Comparison of ENCODE assay signal across 26 mouse cellular contexts in the genomic region with DNA sequence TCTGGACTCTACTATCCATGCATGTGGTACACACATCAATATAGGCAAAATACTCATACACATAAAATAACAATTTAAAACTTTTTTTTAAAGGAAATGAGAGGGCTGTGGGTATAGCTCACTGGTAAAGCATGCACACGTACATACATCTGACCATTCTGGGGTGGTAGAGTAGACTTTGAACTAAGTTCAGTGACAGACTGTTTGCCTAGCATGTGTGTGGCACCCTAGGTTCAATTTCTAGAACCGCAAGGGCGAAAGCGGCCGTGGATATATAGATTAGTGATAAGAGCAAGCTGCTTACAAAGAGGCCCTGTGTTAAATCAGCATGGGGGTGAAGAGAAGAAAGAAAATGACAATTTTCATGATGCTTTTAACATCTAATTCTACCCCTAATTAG. TPM values are rescaled to one million over a fixed set of nuclear protein-coding genes. Genes with fewer than 3 reads are reported as not detected.
"Had no signal": no experiment of that assay in that cellular context is flagged by ENCODE, and none has a peak within 500 bp of the region (broad histone marks: within the 10 kb centered on the region; RNA-seq: fewer than 3 reads in every experiment).

No protein-coding gene starts in this region.

- H3K27me3 ChIP-seq: liver, embryonic 15.5 days; lung, embryonic 15.5 days; midbrain, embryonic 12.5 days; neural tube, embryonic 13.5 days had no signal

- H3K27ac ChIP-seq: liver, embryonic 15.5 days; lung, embryonic 15.5 days; midbrain, embryonic 10.5 days; midbrain, embryonic 12.5 days; neural tube, embryonic 13.5 days had no signal

- H3K4me2 ChIP-seq: liver, embryonic 15.5 days; lung, embryonic 15.5 days; midbrain, embryonic 12.5 days; neural tube, embryonic 13.5 days had no signal

- ATAC-seq: liver, postnatal 0 days; lung, postnatal 0 days; midbrain, embryonic 16.5 days had no signal

- H3K9me3 ChIP-seq: liver, embryonic 15.5 days; lung, embryonic 15.5 days; midbrain, embryonic 10.5 days; midbrain, embryonic 12.5 days; neural tube, embryonic 13.5 days had no signal

- H3K4me1 ChIP-seq: liver, embryonic 15.5 days; lung, embryonic 15.5 days; midbrain, embryonic 10.5 days; midbrain, embryonic 12.5 days; neural tube, embryonic 13.5 days had no signal

- DNase-seq: liver, postnatal 0 days; lung, adult 2 months; lung, postnatal 14 days; lung, postnatal 36 days; midbrain, embryonic 14.5 days; right cerebral cortex, postnatal 25 days; right cerebral cortex, postnatal 4 days; spleen, adult 18-20 months; thymus, adult 18-20 months; thymus, postnatal 14 days; thymus, postnatal 36 days had no signal

- H3K9ac ChIP-seq: liver, embryonic 15.5 days; liver, postnatal 0 days; lung, embryonic 15.5 days; midbrain, embryonic 12.5 days; neural tube, embryonic 13.5 days had no signal

- H3K4me3 ChIP-seq: liver, embryonic 15.5 days; lung, embryonic 15.5 days; midbrain, embryonic 10.5 days; midbrain, embryonic 12.5 days; myocyte; neural tube, embryonic 13.5 days had no signal

RNA-seq across cellular contexts. Expression of a gene that starts 27.8 kb away (rescaled TPM):
- total RNA-seq: megakaryocyte, adult 5-6 weeks; megakaryocyte-erythroid progenitor cell, adult 5-6 weeks; neutrophil, adult 5-6 weeks had no signal
- polyA plus RNA-seq: liver, embryonic 15.5 days; liver, postnatal 0 days; lung, adult 2 months; lung, embryonic 15.5 days; lung, postnatal 0 days; midbrain, embryonic 10.5 days; midbrain, embryonic 12.5 days; midbrain, embryonic 14.5 days; midbrain, embryonic 16.5 days; myocyte; neural tube, embryonic 11.5 days; neural tube, embryonic 13.5 days; small intestine, adult 2 months; stomach, embryonic 14.5 days; thymus, postnatal 0 days had no signal
